Mouse (Mus musculus): ENCODE measurements around the gene Wbp2nl. TPM values are rescaled to one million over a fixed set of nuclear protein-coding genes. Genes with fewer than 3 reads are reported as not detected.
A peak's percentile ranks its signal among the peaks of the same experiment; 100 is the strongest.

The Wbp2nl gene
- polyA plus RNA-seq, 1 experiment = 0.19 TPM

DNA sequence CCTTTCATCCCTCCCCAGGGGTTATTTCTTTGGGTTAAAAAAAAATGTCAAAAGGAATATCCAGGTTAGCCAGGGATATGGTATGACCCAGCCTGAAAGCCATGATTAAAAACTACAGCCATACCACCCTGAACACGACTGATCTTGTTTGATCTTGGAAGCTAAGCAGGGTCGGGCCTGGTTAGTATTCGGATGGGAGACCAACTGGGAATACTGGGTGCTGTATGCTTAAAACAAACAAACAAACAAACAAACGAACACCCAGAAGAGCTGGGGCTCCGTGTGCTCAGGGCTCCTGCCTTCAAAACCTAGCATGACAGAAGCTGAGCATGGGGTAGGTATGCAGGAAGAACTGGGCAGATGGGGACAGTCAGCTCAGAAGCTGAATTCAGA is 43.8 kb downstream of the Wbp2nl start:
- DNase-seq (ENCODE audit: low read depth) = no peak
- no peak for TF ChIP-seq POLR2A (IDR thresholded peaks at IDR 0.05; ENCODE audit: borderline replicate concordance, extremely low read depth, insufficient read depth, insufficient read length, poor library complexity, severe bottlenecking)
- TF ChIP-seq CTCF (IDR thresholded peaks at IDR 0.05; ENCODE audit: borderline replicate concordance, extremely low read depth, insufficient read depth, insufficient read length) = no peak

DNA sequence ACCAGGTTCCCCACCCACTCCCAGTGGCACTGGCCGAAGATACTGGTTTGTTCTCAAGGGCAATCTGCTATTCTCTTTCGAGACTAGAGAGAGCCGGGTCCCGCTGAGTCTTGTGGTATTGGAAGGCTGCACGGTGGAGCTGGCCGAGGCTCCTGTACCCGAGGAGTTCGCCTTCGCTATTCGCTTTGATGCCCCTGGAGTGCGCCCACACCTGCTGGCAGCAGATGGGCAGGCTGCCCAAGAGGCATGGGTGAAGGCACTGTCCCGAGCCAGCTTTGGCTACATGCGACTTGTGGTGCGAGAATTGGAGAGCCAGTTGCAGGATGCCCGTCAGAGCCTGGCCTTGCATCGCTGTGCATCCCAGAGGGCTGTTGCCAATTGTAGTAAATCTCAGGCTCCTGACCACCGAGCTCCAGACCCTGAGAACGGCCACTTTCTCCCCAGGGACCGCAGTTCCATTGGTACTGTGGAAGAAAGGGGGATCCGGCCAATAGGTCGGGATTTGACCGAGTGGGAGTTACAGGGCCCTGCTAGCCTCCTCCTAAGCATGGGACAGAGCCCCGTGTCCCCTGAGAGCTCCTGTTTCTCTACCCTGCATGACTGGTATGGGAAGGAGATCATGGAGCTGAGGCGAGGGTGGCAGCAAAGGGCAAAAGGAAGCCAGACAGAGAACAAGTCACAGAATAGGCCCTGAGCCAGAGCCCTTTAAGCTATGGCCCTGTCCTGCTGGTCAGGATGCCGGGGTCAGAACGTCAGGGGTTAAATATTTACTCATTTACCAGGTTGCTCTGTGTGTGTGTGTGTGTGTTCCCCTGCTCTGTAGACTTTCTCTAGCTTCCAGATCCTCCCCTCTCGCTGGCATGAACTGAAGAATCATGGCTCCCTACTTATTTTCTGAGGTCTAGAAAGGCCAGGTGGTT is 44.9 kb downstream of the Wbp2nl start:
- DNase-seq (ENCODE audit: low read depth) = no peak
- TF ChIP-seq POLR2A (IDR thresholded peaks at IDR 0.05; ENCODE audit: borderline replicate concordance, extremely low read depth, insufficient read depth, insufficient read length, poor library complexity, severe bottlenecking) (no peak), CTCF (IDR thresholded peaks at IDR 0.05; ENCODE audit: borderline replicate concordance, extremely low read depth, insufficient read depth, insufficient read length) (no peak)

DNA sequence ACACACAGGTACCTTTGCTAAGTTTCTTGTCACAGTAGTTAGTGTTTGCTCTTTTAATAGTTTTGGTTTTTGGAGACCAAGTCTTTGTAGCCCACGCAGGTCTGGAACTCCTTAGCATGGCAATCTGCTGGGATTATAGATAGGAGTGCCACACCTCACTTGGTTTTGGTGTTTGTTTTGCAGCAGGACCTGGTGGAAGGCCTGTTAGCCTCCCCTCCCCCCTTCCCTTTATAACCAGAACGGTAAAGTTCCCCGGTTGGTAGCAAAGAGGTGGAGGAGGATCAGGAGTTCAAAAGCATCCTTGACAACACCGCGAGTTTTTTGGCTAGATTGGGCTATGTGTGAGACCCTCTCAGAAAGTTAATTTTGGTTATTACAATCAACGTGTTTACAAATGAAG is 46.2 kb downstream of the Wbp2nl start:
- TF ChIP-seq POLR2A (IDR thresholded peaks at IDR 0.05; ENCODE audit: borderline replicate concordance, extremely low read depth, insufficient read depth, insufficient read length, poor library complexity, severe bottlenecking) = no peak
- no peak for TF ChIP-seq CTCF (IDR thresholded peaks at IDR 0.05; ENCODE audit: borderline replicate concordance, extremely low read depth, insufficient read depth, insufficient read length)
- DNase-seq (ENCODE audit: low read depth) = no peak

DNA sequence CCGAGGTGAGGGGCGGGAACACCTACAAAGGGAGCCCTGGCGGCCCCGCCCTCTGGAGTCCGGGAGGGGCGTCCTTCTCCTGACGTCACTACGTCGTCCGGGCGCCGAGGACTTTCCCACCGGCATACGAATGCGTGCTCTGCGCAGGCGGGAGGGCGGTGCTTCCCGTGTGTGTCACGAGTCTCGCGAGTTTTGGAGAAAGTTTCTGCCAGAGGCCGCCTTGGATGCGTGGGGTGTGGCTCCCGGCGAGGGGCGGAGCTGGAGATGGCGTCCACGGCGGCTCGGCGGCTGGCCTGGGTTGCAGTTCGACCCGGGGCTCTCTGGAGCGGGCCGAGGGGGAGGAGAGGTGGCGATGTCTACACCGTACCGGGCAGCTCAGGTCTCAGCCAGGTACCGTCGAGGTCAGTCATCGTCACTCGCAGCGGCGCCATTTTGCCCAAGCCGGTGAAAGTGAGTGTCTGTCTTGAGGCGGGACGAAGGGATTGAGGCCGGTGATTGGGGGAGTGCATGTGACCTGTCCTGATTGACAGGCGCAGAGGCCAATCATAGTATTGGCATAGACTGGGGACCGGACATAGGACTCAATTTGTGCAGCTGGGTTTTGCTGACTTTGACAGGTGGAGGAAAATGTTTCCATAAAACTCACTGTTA is 47.2 kb downstream of the Wbp2nl start:
- TF ChIP-seq CTCF (IDR thresholded peaks at IDR 0.05; ENCODE audit: borderline replicate concordance, extremely low read depth, insufficient read depth, insufficient read length) = no peak
- peak; percentile 75; the same call in 1 of the 2 replicates for TF ChIP-seq POLR2A (IDR thresholded peaks at IDR 0.05; ENCODE audit: borderline replicate concordance, extremely low read depth, insufficient read depth, insufficient read length, poor library complexity, severe bottlenecking)
- DNase-seq (ENCODE audit: low read depth) = peak; percentile 99

DNA sequence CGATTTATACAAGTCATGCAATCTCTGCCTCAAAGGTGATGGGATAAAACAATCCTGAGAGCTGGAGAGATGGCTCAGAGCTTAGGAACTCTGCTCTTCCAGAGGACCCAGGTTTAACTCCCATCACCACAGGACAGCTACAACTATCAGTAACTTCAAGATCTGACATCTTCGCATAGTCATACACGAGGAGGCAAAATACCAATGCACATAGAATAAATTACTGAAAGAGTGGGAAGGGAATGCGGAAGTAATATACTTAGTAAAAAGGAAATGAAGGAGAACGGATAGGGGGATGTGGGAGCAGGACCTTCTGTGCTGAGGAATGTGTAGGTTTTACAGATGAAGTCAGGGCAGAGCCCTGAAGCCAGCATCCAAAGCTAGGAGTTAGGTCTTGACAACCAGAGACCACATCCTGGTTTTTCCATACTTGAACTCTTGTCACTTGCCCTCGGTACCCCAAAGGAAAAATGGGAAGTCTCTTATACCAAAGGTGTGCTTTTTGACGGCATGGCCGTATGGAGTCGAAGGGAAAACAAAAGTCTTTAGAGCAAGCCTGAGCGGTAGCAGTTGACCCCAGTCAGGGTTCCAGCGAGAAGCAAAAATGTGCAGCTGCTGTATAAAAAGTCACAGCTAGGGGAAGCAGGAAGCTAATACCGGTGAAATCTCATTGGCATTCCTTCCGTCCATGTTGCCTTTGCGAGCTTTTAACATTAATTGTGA is 48.0 kb downstream of the Wbp2nl start:
- DNase-seq (ENCODE audit: low read depth) = no peak
- TF ChIP-seq CTCF (IDR thresholded peaks at IDR 0.05; ENCODE audit: borderline replicate concordance, extremely low read depth, insufficient read depth, insufficient read length) = no peak
- TF ChIP-seq POLR2A (IDR thresholded peaks at IDR 0.05; ENCODE audit: borderline replicate concordance, extremely low read depth, insufficient read depth, insufficient read length, poor library complexity, severe bottlenecking) = no peak

DNA sequence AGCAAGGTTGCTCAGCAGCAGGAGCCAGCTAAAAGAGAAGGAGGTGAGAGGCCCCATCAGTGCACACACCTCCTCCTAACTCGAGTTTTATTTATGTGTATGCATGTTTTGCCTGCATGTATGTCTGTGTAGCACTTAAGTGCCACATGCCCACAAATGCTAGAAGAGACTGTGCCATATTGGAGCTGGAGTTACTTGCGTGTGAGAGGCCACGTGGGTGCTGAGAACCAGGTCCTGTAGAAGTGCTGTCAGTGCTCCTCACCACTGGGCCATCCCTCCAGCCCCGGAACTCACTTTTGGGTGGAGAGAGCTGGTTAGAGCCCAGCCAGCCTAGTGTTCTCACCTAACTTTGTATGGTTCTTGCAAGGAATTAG is 48.5 kb downstream of the Wbp2nl start:
- DNase-seq (ENCODE audit: low read depth) = no peak
- TF ChIP-seq CTCF (IDR thresholded peaks at IDR 0.05; ENCODE audit: borderline replicate concordance, extremely low read depth, insufficient read depth, insufficient read length) (no peak), POLR2A (IDR thresholded peaks at IDR 0.05; ENCODE audit: borderline replicate concordance, extremely low read depth, insufficient read depth, insufficient read length, poor library complexity, severe bottlenecking) (no peak)

DNA sequence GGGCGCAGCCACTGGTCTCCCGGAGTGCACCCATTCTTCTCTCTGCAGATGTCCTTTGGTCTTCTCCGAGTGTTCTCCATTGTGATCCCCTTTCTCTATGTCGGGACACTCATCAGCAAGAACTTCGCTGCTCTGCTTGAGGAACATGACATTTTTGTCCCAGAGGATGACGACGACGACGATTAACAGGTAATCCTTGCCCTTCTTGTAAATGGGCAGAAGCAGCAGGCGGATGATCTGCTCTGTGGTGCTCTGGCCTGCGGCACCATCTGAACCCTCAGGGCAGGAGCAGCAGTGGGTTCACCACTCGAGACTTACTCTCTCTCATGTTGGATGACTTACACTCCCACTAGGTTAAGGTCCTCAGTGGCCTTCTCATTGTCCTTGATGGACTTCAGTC is 49.1 kb downstream of the Wbp2nl start:
- TF ChIP-seq POLR2A (IDR thresholded peaks at IDR 0.05; ENCODE audit: borderline replicate concordance, extremely low read depth, insufficient read depth, insufficient read length, poor library complexity, severe bottlenecking) (no peak), CTCF (IDR thresholded peaks at IDR 0.05; ENCODE audit: borderline replicate concordance, extremely low read depth, insufficient read depth, insufficient read length) (no peak)
- no peak for DNase-seq (ENCODE audit: low read depth)

DNA sequence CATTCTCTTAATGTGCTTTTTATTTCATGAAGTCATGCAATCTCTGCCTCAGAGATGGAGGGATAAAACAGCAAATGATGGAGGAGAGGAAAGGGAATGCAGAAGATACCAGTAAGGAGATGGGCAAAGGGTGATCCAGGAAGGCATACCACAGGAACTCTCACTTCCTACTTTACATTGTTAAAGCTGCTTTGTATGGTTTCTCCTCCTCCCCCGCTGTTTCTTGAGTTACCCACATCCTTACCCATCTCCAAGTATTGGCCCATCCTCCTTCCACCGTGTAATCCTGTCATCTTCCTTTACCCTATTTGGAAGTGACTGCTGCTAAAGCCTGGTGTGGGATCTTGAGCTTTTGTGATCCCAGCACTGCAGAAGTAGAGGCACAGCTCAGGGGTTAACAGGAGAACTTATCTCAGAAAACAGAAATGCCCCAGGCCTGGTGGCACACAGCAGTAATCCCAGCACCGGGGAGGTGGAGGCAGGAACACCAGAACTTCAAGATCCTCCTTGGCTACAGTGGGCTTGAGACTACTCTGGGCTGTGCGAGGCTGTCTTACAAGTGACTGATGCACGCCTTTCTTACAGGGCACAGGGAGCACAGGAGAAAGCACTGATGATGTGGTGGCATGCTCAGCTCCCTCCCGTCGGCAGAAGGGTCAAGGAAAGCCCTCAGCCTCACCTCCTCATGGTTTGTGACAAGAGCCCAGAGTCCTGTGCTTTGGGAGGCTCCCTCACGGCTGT is 49.7 kb downstream of the Wbp2nl start:
- TF ChIP-seq POLR2A (IDR thresholded peaks at IDR 0.05; ENCODE audit: borderline replicate concordance, extremely low read depth, insufficient read depth, insufficient read length, poor library complexity, severe bottlenecking) = no peak
- no peak for TF ChIP-seq CTCF (IDR thresholded peaks at IDR 0.05; ENCODE audit: borderline replicate concordance, extremely low read depth, insufficient read depth, insufficient read length)
- no peak for DNase-seq (ENCODE audit: low read depth)

DNA sequence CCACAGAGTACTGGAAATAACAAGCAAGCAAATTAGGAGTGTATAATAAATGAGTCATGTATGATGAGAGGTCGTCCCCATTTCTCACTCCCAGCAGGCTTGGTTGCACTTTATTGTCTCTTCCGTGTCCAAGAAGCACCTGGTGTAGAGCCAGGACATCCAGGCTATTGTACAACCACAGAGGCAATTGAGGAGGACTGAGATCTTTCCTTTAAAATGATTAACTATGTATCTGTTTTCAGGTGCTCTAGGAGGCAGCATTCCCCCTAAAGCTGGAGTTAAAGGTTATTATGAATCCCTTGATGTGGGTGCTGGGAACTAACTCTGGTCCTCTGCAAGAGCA is 50.2 kb downstream of the Wbp2nl start:
- no peak for TF ChIP-seq CTCF (IDR thresholded peaks at IDR 0.05; ENCODE audit: borderline replicate concordance, extremely low read depth, insufficient read depth, insufficient read length)
- TF ChIP-seq POLR2A (IDR thresholded peaks at IDR 0.05; ENCODE audit: borderline replicate concordance, extremely low read depth, insufficient read depth, insufficient read length, poor library complexity, severe bottlenecking) = no peak
- no peak for DNase-seq (ENCODE audit: low read depth)

DNA sequence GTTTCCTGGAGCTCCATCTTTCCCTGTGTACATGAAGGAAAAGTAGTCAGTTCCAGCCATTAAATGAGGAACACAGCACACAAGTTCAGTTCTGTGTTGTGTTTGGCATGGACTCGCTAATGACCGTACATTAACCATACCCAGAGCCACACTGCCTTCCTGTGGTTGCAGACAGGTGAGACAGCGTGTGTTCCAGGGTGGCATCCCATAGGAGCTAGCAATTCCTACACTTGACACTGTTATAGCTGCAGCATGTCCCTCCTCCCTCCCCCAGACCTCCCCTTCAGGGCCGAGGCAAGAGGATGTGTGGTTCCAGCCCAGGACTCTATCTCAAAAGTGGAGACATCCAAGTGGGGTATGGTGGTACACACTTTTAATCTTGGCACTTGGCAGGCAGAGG is 51.6 kb downstream of the Wbp2nl start:
- TF ChIP-seq CTCF (IDR thresholded peaks at IDR 0.05; ENCODE audit: borderline replicate concordance, extremely low read depth, insufficient read depth, insufficient read length) = no peak
- no peak for TF ChIP-seq POLR2A (IDR thresholded peaks at IDR 0.05; ENCODE audit: borderline replicate concordance, extremely low read depth, insufficient read depth, insufficient read length, poor library complexity, severe bottlenecking)
- DNase-seq (ENCODE audit: low read depth) = no peak

DNA sequence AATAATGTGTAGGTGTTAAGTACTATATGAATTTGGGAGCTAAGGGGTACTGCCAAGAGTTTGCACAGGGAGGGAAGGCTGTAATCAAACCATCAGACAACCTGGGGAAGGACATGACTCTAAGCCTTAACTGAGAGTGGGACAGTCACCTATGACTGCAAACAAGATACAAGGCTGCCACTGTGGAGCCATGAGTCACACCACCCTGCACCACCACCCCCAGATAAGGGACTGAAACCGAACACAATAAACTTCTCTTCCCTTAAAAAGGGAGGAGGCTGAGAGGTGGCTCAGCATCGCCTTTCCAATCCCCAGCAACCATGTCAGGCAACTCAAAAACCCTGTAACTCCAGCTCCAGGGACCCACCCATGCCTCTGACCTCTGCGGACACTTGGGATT is 52.7 kb downstream of the Wbp2nl start:
- DNase-seq (ENCODE audit: low read depth) = no peak
- no peak for TF ChIP-seq POLR2A (IDR thresholded peaks at IDR 0.05; ENCODE audit: borderline replicate concordance, extremely low read depth, insufficient read depth, insufficient read length, poor library complexity, severe bottlenecking)
- TF ChIP-seq CTCF (IDR thresholded peaks at IDR 0.05; ENCODE audit: borderline replicate concordance, extremely low read depth, insufficient read depth, insufficient read length) = no peak
